In the genomic region with DNA sequence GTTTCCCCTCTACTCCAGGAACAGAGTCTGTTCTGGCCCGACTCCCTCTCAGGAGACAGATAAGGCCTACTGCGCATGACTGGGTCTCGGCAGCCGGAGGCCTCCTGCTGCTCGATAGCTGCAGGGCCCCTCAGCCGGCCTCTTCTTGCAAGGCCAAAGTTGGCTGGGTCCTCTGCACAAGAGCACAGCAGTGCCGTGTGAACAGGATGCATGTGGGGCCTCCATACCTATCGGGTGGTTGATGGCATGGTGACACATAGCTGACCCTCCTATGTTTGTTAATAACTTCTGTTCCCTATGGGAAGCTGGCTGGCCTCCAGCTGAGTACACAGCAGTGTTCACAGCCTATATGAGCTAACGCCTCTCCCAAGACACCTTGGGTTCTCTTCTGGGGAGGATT, we compare ENCODE assay signal across 10 mouse cellular contexts. TPM values are rescaled to one million over a fixed set of nuclear protein-coding genes. Genes with fewer than 3 reads are reported as not detected.
DNase-seq lines count a peak whose midpoint lies in the region; ATAC-seq lines count a peak whose summit lies in the region.
"Had no signal": no experiment of that assay in that cellular context is flagged by ENCODE, and none has a peak within 500 bp of the region (broad histone marks: within the 10 kb centered on the region; RNA-seq: fewer than 3 reads in every experiment).

No protein-coding gene starts in this region.

- H3K9me3 ChIP-seq in forebrain, embryonic 14.5 days (replicated peaks; ENCODE audit: control insufficient read depth, low read length), result no peaks in the 10 kb centered on the region
- no peaks in the 10 kb centered on the region for H3K9me3 ChIP-seq in forebrain, embryonic 11.5 days (ENCODE audit: control insufficient read depth, low read length)
- H3K9me3 ChIP-seq in heart, embryonic 11.5 days (replicated peaks; ENCODE audit: control insufficient read depth, low read length), result no peaks in the 10 kb centered on the region
- H3K9me3 ChIP-seq: megakaryocyte, embryonic 14.5 days had no signal

- H3K27me3 ChIP-seq in forebrain, embryonic 14.5 days (replicated peaks; ENCODE audit: control insufficient read depth, insufficient read depth, low read length), result no peaks in the 10 kb centered on the region
- H3K27me3 ChIP-seq in forebrain, embryonic 11.5 days (ENCODE audit: control insufficient read depth, insufficient read depth, low read length), result no peaks in the 10 kb centered on the region
- H3K27me3 ChIP-seq in heart, embryonic 11.5 days (ENCODE audit: control insufficient read depth, insufficient read depth, low read length), result no peaks in the 10 kb centered on the region

- H3K36me3 ChIP-seq in forebrain, embryonic 14.5 days (ENCODE audit: control insufficient read depth, insufficient read depth, low read length), result no peaks in the 10 kb centered on the region
- H3K36me3 ChIP-seq in forebrain, embryonic 11.5 days (ENCODE audit: control insufficient read depth, insufficient read depth, low read length), result no peaks in the 10 kb centered on the region
- no peaks in the 10 kb centered on the region for H3K36me3 ChIP-seq in heart, embryonic 11.5 days (ENCODE audit: control insufficient read depth, insufficient read depth, low read length)

- ATAC-seq in forebrain, embryonic 14.5 days, result peak; percentile 37; the same call in 1 of the 2 replicates
- ATAC-seq in forebrain, embryonic 11.5 days (replicated peaks; ENCODE audit: low FRiP score), result no peak
- ATAC-seq in heart, embryonic 11.5 days (replicated peaks; ENCODE audit: insufficient number of reproducible peaks, low FRiP score, low TSS enrichment), result peak; percentile 66
- ATAC-seq in erythroid progenitor cell, adult 5-6 weeks (replicated peaks; ENCODE audit: low FRiP score, poor library complexity, severe bottlenecking), result no peak
- no peak; the same call in 1 of the 2 replicates for ATAC-seq in megakaryocyte progenitor cell, adult 5-6 weeks (replicated peaks; ENCODE audit: poor library complexity)

- DNase-seq in forebrain, embryonic 14.5 days (ENCODE audit: low spot score), result no peak
- DNase-seq in forebrain, embryonic 11.5 days (ENCODE audit: low spot score), result no peak
- DNase-seq in NIH3T3 (ENCODE audit: low read depth) (peak; percentile 72), liver (peak; percentile 71)
- DNase-seq in spleen, postnatal 4 days (ENCODE audit: low spot score in 2 of 2), result no peak
- DNase-seq: cerebellum, adult 8-10 months had no signal

- no peak overlapping the region for H3K9ac ChIP-seq in forebrain, embryonic 14.5 days (ENCODE audit: low read length)
- no peak overlapping the region for H3K9ac ChIP-seq in forebrain, embryonic 11.5 days (ENCODE audit: low read length)
- 0 out of 2 replicates have a peak overlapping the region, but pooled peaks have one; percentile 24 for H3K9ac ChIP-seq in heart, embryonic 11.5 days (ENCODE audit: low read depth, low read length)

- WGBS in forebrain, embryonic 14.5 days, result 54% methylated on average over 9 of the region's 9 CpGs
- WGBS in forebrain, embryonic 11.5 days, result 48% methylated on average over 9 of the region's 9 CpGs
- WGBS in heart, embryonic 11.5 days (ENCODE audit: insufficient replicate concordance), result 1% methylated on average over 9 of the region's 9 CpGs

- H3K27ac ChIP-seq in forebrain, embryonic 14.5 days (ENCODE audit: low read depth, low read length), result no peak overlapping the region
- no peak overlapping the region for H3K27ac ChIP-seq in forebrain, embryonic 11.5 days (ENCODE audit: low read depth, low read length)
- H3K27ac ChIP-seq in heart, embryonic 11.5 days (ENCODE audit: low read depth, low read length), result peak overlapping the region; percentile 70

- peaks cover 8% of the 10 kb centered on the region for H3K4me1 ChIP-seq in forebrain, embryonic 14.5 days (ENCODE audit: control insufficient read depth, insufficient read depth, low read length)
- H3K4me1 ChIP-seq in forebrain, embryonic 11.5 days (replicated peaks; ENCODE audit: control insufficient read depth, insufficient read depth, low read length), result peaks cover 4% of the 10 kb centered on the region
- peaks cover 47% of the 10 kb centered on the region for H3K4me1 ChIP-seq in heart, embryonic 11.5 days (ENCODE audit: control insufficient read depth, insufficient read depth, low read length)

- no peak overlapping the region for H3K4me2 ChIP-seq in forebrain, embryonic 14.5 days (ENCODE audit: low read length)
- H3K4me2 ChIP-seq in forebrain, embryonic 11.5 days (ENCODE audit: low read depth, low read length, severe bottlenecking), result no peak overlapping the region
- peak overlapping the region; percentile 24; the same call in 1 of the 2 replicates for H3K4me2 ChIP-seq in heart, embryonic 11.5 days

- no peak overlapping the region for H3K4me3 ChIP-seq in forebrain, embryonic 14.5 days (ENCODE audit: low read depth, low read length)
- H3K4me3 ChIP-seq in forebrain, embryonic 11.5 days (ENCODE audit: low read depth, low read length), result no peak overlapping the region
- H3K4me3 ChIP-seq in heart, embryonic 11.5 days (ENCODE audit: low read depth, low read length), result no peak overlapping the region
- H3K4me3 ChIP-seq: megakaryocyte, embryonic 14.5 days had no signal

RNA-seq across cellular contexts. Expression of gene Dlk1, which starts 50.4 kb away (rescaled TPM):
- 57.9 and 61.8 TPM in 2 replicates for polyA plus RNA-seq in forebrain, embryonic 14.5 days (2014; fragmentation: Nextera tagmentation; extraction: Ambion mirVana)
- 169 and 191 TPM in 2 replicates for polyA plus RNA-seq in forebrain, embryonic 11.5 days (2014; fragmentation: Nextera tagmentation; extraction: Ambion mirVana)
- polyA plus RNA-seq in heart, embryonic 11.5 days (2014; fragmentation: Nextera tagmentation; extraction: Ambion mirVana), result 54.8 and 67.1 TPM in 2 replicates
- not detected in 2 replicates for total RNA-seq in erythroid progenitor cell, adult 5-6 weeks (2015; ENCODE audit: low replicate concordance)
- total RNA-seq in erythroid progenitor cell, adult 5-6 weeks (2017; ENCODE audit: low replicate concordance), result not detected in 2 replicates
- 0.64 TPM in 1 of 2 replicates, not detected in the other for total RNA-seq in megakaryocyte progenitor cell, adult 5-6 weeks (2015)
- total RNA-seq in megakaryocyte progenitor cell, adult 5-6 weeks (2017), result not detected in 2 replicates

Comparison
In these comparisons a context has a peak if more than half of its experiments do, and no peak if none do; other contexts are left out.
1. ATAC-seq: peak in forebrain, embryonic 14.5 days (single experiment) and heart, embryonic 11.5 days (single experiment); none in forebrain, embryonic 11.5 days (single experiment), erythroid progenitor cell, adult 5-6 weeks (single experiment) and megakaryocyte progenitor cell, adult 5-6 weeks (single experiment).
2. DNase-seq: peak in NIH3T3 (single experiment) and liver (single experiment); none in forebrain, embryonic 14.5 days (single experiment), forebrain, embryonic 11.5 days (single experiment) and spleen, postnatal 4 days (0 of 2).